Mouse (Mus musculus): ENCODE measurements around the gene Egr2.

The Egr2 gene

GRCm38 (mm10) chr10:67539401-67539730 is 4.1 kb downstream of the Egr2 start:
- DNase-seq, result no peak

GRCm38 (mm10) chr10:67540591-67540990 is 5.3 kb downstream of the Egr2 start:
- no peak for DNase-seq

- peak; percentile 15 for DNase-seq
These were observed 12.6 kb downstream of the Egr2 start for GRCm38 (mm10) chr10:67547850-67548260.

DNA sequence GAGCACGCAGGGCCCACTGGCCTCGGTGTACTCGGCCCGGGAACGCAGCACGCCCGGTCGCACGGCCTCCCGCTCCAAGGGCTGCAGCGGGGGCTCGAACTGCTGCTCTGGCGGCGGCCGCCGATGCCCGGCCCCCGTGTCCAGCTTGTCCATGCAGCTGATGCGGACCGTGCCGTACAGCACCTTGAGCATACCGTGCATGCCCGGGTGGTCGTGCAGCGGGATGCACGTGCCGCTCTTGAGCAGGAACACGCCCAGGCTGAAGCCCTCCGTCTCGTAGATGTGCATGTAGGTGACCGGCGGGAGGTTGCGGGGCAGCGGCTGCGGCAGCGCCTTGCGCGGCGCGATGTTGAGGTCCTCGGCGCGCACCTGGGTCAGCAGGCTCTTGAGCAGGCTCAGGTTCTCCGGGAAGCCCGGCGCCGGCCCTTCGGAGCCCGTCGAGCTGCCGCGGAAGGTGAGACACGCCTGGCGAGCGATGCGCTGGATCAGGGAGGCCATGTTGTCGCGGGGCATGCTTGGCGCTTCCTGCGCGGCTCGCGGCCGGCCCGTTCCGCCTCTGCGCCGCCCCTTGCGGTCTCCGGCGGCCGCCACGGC is 13.1 kb downstream of the Egr2 start:
- peak; percentile 43 for DNase-seq

DNA sequence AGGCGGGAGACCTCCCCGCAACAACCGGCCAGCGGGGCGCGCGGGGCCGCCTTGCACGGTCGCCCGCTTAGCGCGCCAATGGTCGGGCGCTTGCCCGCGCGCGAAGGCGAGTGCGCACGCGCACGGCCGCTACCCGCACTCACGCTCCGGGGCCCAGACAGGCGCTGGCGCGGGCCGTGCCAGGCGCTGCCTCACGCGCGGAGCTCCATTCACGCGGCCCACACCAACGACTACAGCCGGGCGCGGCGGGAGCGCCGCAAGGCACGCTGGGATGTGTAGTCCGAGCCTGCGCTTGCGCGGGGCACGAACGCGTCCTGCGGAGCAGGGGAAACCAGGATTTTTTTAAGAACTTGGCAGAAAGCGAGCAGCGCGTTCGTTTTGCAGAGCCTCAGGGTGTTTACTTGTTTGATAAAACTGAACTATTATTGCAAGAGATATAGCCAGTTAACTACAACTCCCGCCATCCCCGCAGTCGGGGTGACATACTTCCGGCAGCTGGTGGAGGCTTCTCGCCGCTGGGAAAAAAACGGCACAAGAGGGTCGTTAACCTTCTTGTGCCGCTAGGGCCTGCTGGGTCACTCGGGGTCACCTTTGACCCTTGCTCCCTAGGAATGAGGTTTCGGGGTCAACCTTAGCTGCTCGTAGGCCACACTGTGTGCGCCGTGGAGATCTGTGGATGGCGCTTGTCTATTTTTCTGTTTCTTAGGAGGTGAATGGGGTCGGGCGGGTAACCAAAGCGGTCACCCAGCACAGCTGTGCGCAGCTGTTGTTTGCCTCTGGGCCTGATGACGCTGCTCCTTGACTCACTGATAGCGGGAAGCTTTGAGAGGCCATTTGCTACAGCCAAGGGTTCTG is 13.8 kb downstream of the Egr2 start, which contains the start of gene Ado:
Gene Ado, minus strand, starts transcription at position 79 of the 855 bp plus-strand sequence.
- peak; percentile 86 to 88 for DNase-seq

- no peak for DNase-seq
These were observed 22.8 kb downstream of the Egr2 start for GRCm38 (mm10) chr10:67558053-67558452.

DNA sequence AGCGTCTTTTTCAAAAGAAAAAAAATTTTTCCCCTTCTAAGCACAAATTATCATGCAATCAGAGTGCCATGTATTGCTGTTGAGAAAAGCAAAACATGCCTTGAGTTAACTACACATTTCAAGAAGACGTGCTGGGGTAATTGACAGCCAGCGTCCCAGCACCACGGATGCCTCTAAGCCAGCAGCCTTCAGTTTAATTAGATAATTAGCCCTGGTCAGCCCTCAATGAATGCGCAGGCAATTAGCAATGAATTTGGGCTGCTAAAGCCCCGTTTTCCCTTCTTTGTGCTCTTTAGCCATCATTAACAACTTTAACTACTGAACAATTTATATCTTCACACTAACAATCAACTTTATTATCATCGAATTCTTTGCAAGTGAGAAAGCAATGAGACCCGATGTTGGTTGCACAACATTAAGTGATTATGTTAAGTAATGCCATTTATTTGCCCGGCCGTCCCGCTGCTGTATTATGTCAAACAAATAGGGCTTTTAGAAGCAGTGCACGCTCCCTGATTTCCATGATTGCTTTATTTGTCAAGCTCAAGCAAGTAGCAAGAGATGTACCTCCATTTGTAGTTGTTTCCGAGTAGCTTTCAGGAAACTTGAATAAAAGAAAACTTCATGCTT is 24.6 kb downstream of the Egr2 start:
- no peak for DNase-seq

DNA sequence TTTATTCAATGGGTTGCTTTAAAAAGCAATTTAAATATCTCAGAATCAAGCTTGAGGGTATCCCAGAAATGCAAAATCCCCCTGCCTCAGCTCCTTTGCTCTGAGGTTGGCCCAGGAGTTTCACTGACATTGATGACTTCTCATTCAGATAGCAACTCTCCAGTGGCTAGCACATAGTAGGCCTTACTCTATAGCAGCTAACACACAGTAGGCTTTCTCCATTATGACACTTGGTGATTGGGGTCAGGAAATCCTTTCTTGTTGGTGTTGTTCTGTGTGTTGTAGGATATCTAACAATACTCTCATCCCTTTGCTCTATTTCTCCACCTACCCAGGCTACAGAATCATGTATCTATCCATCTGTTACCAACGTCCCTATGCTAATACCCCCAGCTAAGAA is 25.9 kb downstream of the Egr2 start:
- DNase-seq, result no peak

DNA sequence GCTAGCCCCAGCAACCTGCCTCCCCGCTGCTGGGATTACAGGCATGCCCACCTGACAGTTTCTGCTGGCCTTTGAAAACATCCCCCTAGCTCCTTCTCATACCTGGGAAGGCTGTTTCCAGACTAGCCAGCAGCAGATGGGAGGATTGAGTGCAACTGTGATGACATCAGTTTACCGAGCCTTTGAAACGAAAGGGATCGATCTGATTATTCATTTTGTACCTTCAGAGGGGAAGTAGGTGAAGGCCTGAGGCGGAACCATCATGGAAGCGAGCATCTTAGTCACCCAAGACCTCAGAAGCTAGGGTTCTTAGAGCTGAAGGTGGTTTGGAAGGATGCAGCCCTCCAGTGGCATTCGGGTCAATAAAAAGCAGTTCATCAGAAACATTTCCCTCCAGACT is 29.2 kb downstream of the Egr2 start:
- no peak for DNase-seq

DNA sequence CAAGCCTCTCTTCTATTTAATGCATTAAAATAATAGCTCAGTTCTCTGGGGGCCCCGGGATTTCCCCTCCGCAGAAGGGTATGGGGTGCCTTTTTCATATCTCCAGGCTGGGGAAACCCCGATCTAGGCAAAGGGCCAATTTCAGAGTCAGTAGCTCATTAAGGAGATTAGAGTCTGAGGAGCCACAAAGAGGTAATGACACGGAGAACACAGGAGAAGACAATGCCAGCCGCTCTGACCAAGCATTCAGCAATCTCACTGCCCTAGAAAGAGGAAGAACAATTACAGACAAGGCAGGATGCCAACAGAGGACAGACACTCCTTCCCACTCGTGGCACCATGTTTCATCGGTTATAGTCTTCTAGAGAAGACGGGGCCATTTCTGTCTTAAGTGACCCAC is 30.8 kb downstream of the Egr2 start:
- DNase-seq, result peak in 1 of 2 experiments; percentile 7

GRCm38 (mm10) chr10:67569539-67569938 is 34.3 kb downstream of the Egr2 start:
- no peak for DNase-seq

- DNase-seq, result no peak
These were observed 36.2 kb downstream of the Egr2 start for GRCm38 (mm10) chr10:67571443-67571842.

DNA sequence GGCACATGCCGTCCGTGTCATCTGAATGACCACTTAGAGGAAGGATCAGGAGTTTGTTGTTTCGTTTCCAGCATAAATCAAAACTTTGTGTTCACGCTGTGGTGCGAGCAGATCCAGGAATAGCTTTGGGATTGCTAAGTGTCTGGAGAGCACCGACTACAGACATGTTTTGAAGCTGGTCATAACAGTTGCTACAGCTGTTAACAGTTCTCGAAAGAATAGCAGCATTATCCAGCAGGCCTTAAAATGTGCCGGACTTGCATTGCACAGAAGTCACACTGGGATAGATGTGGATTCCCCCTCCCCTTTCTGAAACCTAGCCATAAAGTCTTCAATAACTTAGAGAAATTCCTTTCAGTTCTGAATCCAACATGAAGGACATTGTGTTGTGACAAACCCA is 38.0 kb downstream of the Egr2 start:
- DNase-seq, result no peak

GRCm38 (mm10) chr10:67579830-67580229 is 44.6 kb downstream of the Egr2 start:
- no peak for DNase-seq

GRCm38 (mm10) chr10:67581698-67582285 is 46.5 kb downstream of the Egr2 start:
- DNase-seq, result no peak

DNA sequence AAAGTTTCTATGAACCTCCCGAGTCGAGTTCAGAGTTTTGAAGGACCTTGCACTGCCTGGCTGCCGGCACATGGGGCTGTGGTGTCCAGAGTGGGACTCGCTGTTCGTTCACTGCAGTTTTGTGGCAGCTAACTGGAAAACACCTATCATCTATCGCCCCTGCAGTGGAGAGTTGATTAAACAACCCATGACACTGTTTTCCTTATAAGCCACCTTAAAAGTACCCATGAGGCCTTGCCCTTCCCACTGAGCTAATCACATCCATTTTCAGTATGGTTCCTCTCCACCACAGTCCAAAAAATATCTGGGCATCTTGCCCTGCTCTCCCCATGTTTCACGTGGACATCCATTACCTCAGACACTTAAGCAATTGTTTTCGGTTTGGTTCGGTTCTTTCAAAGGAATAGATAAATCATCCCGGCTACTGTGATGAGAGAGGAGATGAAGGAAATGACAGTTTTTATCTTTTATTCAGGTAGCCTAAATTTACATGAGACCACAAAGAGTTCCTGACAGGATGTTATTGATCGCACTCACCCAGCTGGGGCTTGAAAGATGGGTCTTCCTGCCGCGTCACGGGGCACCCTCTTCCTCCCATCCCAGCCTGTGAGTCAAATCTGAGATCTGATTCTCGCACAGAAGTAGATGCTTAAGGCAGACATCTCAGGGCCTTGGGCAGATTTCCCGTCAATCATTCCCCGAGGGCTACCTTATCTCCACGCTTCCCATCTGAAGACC is 50.8 kb downstream of the Egr2 start:
- no peak for DNase-seq
